Mouse (Mus musculus): Measurements from ENCODE around the gene Igf1r.

DNA sequence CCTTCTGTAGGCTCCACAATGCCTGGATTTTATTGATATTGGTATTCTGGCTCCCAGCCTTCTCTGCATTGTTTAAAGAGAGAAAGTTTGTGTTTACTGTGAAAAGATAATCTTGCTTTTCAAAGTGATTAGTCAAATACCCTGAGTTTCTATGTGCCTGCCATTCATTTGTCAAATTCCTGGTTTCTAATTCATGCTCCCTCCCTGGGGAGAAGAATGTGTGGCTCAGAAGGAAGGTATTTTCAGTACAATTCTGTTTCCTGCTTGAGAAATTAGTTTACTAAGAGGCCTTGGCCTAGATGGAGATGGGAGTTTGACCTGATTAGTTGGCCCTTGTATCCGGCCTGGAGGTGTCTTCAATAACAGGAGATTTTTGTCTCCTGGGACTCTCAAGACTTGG, 228.5 kb downstream of the Igf1r start:
- no peak for TF ChIP-seq POLR2A (IDR thresholded peaks at IDR 0.05; ENCODE audit: low read depth, low read length)
- TF ChIP-seq CTCF (IDR thresholded peaks at IDR 0.05; ENCODE audit: extremely low read depth, insufficient read length, insufficient replicate concordance, low read depth, low read length), result no peak

Data from small intestine, adult 2 months (tissue).